Mouse (Mus musculus): ENCODE results near the gene Rhobtb3. TPM values are rescaled to one million over a fixed set of nuclear protein-coding genes. Genes with fewer than 3 reads are reported as not detected.

Rhobtb3 gene
- polyA plus RNA-seq, 1 experiment = 0.61 TPM

GRCm38 (mm10) chr13:75865486-75866184 is 78.1 kb downstream of the Rhobtb3 start:
- Histone ChIP-seq H3K27ac (ENCODE audit: control insufficient read depth, insufficient read depth, low read length) (no peak overlapping the region), H3K27me3 (ENCODE audit: control insufficient read depth, insufficient read depth, low read length) (no peaks in the 10 kb centered on the region), H3K4me1 (replicated peaks; ENCODE audit: control insufficient read depth, insufficient read depth, low read length) (no peaks in the 10 kb centered on the region), H3K4me3 (ENCODE audit: control insufficient read depth, insufficient read depth, low read length) (no peak overlapping the region), H3K36me3 (ENCODE audit: control insufficient read depth, insufficient read depth, low read length) (no peaks in the 10 kb centered on the region)
- no peak for DNase-seq
- TF ChIP-seq CTCF (IDR thresholded peaks at IDR 0.05; ENCODE audit: borderline replicate concordance, control insufficient read depth, extremely low read depth, insufficient read depth, low read length, poor library complexity) (no peak), POLR2A (IDR thresholded peaks at IDR 0.05; ENCODE audit: control insufficient read depth, extremely low read depth, insufficient read depth, low read length, poor library complexity) (no peak)

DNA sequence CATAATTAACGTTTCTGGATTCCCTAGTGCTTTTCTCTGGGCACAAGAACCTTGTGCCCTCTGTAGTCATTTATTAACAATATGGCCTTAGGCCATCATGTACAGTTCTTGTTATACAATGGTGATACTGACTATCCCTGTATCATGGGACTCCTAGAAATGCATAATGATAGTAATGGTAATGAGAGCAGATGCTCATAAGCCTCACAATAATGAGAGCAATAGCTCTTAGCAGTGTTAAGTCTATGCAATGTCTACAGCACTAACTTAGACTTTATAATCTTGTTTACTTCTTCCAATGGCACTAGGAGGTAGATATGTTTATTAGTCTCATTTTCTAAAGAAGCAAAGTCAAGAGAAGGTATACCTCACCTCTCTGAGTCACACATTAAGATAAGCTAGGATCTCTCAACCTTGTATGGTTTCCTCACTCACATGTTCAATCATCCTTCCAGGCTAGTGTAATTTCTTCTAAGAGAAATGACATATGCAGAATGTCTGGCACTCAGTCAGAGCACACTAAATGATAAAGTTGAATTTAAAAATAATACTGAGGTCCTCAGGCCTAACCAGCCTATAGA is 84.4 kb downstream of the Rhobtb3 start:
- Histone ChIP-seq H3K27ac (ENCODE audit: control insufficient read depth, insufficient read depth, low read length) (no peak overlapping the region), H3K27me3 (ENCODE audit: control insufficient read depth, insufficient read depth, low read length) (no peaks in the 10 kb centered on the region), H3K4me1 (replicated peaks; ENCODE audit: control insufficient read depth, insufficient read depth, low read length) (no peaks in the 10 kb centered on the region), H3K36me3 (ENCODE audit: control insufficient read depth, insufficient read depth, low read length) (no peaks in the 10 kb centered on the region), H3K4me3 (ENCODE audit: control insufficient read depth, insufficient read depth, low read length) (no peak overlapping the region)
- 82% methylated on average over 1 of the region's 1 CpGs for WGBS
- no peak for DNase-seq
- no peak for TF ChIP-seq POLR2A (IDR thresholded peaks at IDR 0.05; ENCODE audit: control insufficient read depth, extremely low read depth, insufficient read depth, low read length, poor library complexity)

GRCm38 (mm10) chr13:75853118-75853517 is 90.6 kb downstream of the Rhobtb3 start:
- no peak overlapping the region for H3K27ac ChIP-seq (ENCODE audit: control insufficient read depth, insufficient read depth, low read length)
- H3K36me3 ChIP-seq (ENCODE audit: control insufficient read depth, insufficient read depth, low read length) = no peaks in the 10 kb centered on the region
- no peak for DNase-seq
- no peak for TF ChIP-seq POLR2A (IDR thresholded peaks at IDR 0.05; ENCODE audit: control insufficient read depth, extremely low read depth, insufficient read depth, low read length, poor library complexity)
- no peaks in the 10 kb centered on the region for H3K27me3 ChIP-seq (ENCODE audit: control insufficient read depth, insufficient read depth, low read length)
- no peaks in the 10 kb centered on the region for H3K4me1 ChIP-seq (replicated peaks; ENCODE audit: control insufficient read depth, insufficient read depth, low read length)
- no peak overlapping the region for H3K4me3 ChIP-seq (ENCODE audit: control insufficient read depth, insufficient read depth, low read length)
- 90% methylated on average over 3 of the region's 3 CpGs for WGBS

- no peaks in the 10 kb centered on the region for H3K27me3 ChIP-seq (ENCODE audit: control insufficient read depth, insufficient read depth, low read length)
- TF ChIP-seq CTCF (IDR thresholded peaks at IDR 0.05; ENCODE audit: borderline replicate concordance, control insufficient read depth, extremely low read depth, insufficient read depth, low read length, poor library complexity) = no peak
- no peak for TF ChIP-seq POLR2A (IDR thresholded peaks at IDR 0.05; ENCODE audit: control insufficient read depth, extremely low read depth, insufficient read depth, low read length, poor library complexity)
- no peak overlapping the region for H3K4me3 ChIP-seq (ENCODE audit: control insufficient read depth, insufficient read depth, low read length)
- DNase-seq = no peak
- no peak overlapping the region for H3K27ac ChIP-seq (ENCODE audit: control insufficient read depth, insufficient read depth, low read length)
- 88% methylated on average over 4 of the region's 4 CpGs for WGBS
- no peaks in the 10 kb centered on the region for H3K36me3 ChIP-seq (ENCODE audit: control insufficient read depth, insufficient read depth, low read length)
- H3K4me1 ChIP-seq (replicated peaks; ENCODE audit: control insufficient read depth, insufficient read depth, low read length) = no peaks in the 10 kb centered on the region
Measured at GRCm38 (mm10) chr13:75852027-75852426, 91.7 kb downstream of the Rhobtb3 start.

DNA sequence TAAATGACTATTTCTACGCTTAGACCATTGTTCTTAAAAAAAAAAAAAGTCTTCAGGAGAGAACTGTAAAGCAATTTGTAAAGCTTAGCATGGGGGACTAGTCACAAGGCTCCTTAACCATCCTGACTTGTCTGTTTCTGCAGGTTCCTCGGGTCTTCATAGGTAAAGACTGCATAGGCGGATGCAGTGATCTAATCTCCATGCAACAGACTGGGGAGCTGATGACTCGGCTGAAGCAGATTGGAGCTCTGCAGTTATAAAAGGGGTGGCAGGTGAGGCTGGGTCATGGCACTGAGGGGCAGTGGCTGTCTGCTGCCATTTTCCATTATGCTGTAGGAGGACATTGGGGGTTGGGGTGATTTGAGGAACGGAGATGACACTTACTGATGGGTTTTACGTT is 96.7 kb downstream of the Rhobtb3 start:
- Histone ChIP-seq H3K27ac (ENCODE audit: control insufficient read depth, insufficient read depth, low read length) (no peak overlapping the region), H3K36me3 (ENCODE audit: control insufficient read depth, insufficient read depth, low read length) (no peaks in the 10 kb centered on the region), H3K4me3 (ENCODE audit: control insufficient read depth, insufficient read depth, low read length) (no peak overlapping the region), H3K4me1 (replicated peaks; ENCODE audit: control insufficient read depth, insufficient read depth, low read length) (peaks cover 10% of the 10 kb centered on the region), H3K27me3 (ENCODE audit: control insufficient read depth, insufficient read depth, low read length) (no peaks in the 10 kb centered on the region)
- 97% methylated on average over 6 of the region's 6 CpGs for WGBS
- no peak for DNase-seq
- TF ChIP-seq POLR2A (IDR thresholded peaks at IDR 0.05; ENCODE audit: control insufficient read depth, extremely low read depth, insufficient read depth, low read length, poor library complexity) (no peak), CTCF (IDR thresholded peaks at IDR 0.05; ENCODE audit: borderline replicate concordance, control insufficient read depth, extremely low read depth, insufficient read depth, low read length, poor library complexity) (no peak)

DNA sequence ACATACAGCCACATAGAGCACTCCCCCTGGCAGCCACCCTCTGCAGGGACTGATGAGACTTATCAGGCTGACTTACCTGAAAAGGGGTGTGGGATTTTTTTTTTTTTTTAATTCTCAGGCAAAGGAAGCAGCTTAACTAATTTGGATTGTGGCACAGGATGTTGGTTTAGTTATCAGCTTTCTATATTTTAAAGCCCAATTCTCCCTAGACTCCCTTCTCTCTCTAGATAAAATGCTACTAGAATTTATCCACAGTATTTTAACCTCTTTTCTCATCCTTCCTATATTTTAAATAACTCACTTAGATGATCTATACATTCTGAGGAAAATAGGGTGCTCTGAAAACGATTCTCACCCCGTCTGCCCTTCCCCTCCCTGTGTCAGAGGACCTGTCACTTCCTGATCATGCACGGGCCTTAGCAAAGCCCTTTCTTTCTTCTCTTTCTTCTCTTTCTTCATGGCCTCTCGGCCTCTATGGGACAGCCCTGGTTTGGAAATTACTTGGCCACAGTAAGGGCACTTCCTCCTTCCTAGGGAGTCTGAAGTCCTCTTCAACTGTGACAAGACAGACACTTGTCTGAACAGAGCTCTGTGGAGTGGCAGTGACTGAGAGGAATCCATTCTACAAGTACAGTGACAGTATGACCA is 98.1 kb downstream of the Rhobtb3 start:
- H3K27me3 ChIP-seq (ENCODE audit: control insufficient read depth, insufficient read depth, low read length) = no peaks in the 10 kb centered on the region

More for the DNA sequence above, 98.1 kb downstream of the Rhobtb3 start:
- Histone ChIP-seq H3K36me3 (ENCODE audit: control insufficient read depth, insufficient read depth, low read length) (no peaks in the 10 kb centered on the region), H3K4me1 (replicated peaks; ENCODE audit: control insufficient read depth, insufficient read depth, low read length) (peaks cover 13% of the 10 kb centered on the region), H3K4me3 (ENCODE audit: control insufficient read depth, insufficient read depth, low read length) (no peak overlapping the region), H3K27ac (ENCODE audit: control insufficient read depth, insufficient read depth, low read length) (no peak overlapping the region)
- 18% methylated on average over 4 of the region's 4 CpGs for WGBS
- no peak for DNase-seq
- no peak for TF ChIP-seq CTCF (IDR thresholded peaks at IDR 0.05; ENCODE audit: borderline replicate concordance, control insufficient read depth, extremely low read depth, insufficient read depth, low read length, poor library complexity)
- TF ChIP-seq POLR2A (IDR thresholded peaks at IDR 0.05; ENCODE audit: control insufficient read depth, extremely low read depth, insufficient read depth, low read length, poor library complexity) = no peak

Data from thymus, adult 2 months (tissue).